Mouse (Mus musculus) kidney, postnatal 25 days (tissue): ENCODE data around the gene Nme7.

Experiments
- DNase-seq, 2 experiments: peaks; one replicate each; pipeline ENCODE4 v3.0.0; 2021; ENCODE audit warnings: mixed read lengths in 2 of 2

The Nme7 gene

DNA sequence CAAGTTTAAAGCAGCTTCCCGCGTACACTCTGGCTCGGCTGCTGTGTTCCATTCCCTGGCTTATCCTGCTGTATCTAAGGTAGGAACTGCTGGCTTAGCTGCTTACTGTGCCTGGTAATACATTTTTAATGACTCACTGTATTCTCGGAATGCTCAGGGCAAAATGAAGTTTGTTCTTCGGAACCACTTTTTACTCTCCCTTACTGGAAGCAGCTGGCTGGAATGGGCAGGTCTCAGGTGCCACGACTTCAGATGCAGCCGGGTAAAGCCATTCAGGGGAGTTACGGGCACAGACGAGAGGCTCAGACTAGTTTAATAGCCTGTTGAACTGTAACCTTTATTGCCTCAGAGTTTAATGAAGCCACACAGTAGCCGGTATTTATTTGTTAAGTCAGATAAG, 17.5 kb downstream of the Nme7 start:
- peak; percentile 51 to 86 for DNase-seq

DNA sequence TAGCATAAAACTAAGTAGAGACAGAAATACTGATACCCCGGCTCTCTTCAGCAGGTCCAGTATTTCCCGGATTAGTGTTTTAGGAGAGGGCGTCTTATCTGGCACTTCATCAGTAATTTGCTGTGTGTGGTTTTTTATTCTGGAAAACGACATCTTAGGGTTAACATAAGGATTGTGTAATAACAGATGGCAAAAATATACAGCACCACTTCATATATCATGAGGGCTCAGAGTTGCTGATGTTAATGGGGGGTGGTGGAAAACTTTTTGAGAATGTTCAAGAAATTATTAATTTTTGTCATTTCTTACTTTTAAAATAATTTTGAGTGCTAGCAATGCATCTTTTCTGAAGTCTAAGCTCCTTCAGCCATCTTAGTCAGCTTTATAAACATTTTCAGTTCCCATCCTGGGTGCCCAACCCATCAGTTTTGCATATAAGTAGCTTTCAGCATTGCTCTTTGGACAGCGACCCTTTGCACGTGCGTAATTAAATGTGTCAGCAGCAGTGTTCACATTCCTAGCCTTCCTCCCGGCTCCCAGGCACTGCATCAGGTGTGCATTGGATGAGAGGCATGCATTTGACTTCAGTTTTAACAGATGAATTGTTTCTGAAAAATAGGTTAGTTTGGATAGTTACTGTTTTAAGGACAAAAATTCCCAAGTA, 19.2 kb downstream of the Nme7 start:
- no peak for DNase-seq

DNA sequence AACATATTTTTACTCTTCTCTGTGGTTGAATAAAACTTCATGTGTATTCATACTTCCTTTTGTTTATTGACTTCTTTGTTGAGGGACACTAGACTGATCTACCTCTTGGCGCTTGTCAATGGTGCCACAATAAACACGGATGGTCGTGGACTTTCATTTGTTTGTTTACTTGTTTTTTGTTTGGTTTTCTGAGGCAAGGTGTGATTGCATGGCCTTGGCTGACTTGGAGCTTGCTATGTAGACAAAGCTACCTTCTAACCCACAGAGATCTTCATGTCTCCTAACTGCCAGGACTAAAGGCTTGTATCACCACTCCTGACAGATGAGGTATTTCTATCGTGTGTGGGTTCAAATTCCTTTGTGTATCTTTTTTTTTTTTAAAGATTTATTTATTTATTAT, 20.3 kb downstream of the Nme7 start:
- DNase-seq, result no peak

DNA sequence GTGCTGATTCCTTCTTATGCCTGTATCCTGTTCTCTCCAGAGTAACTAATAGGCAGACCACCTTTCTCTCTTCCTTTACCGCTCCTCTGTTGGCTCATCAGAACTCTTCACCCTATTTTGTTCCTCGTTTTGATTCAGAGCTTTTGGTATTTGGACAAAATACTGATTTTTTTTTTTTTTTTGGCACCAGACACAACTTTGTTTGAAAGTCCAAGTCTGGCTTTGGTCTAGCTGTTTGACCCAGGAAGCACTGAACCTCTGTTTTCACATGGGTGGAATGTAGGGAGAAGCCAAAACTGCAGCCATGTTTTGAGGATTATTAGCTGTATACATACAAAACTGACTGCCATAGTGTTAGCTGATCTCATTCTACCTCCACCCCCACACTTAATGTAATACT, 21.0 kb downstream of the Nme7 start:
- no peak for DNase-seq

DNA sequence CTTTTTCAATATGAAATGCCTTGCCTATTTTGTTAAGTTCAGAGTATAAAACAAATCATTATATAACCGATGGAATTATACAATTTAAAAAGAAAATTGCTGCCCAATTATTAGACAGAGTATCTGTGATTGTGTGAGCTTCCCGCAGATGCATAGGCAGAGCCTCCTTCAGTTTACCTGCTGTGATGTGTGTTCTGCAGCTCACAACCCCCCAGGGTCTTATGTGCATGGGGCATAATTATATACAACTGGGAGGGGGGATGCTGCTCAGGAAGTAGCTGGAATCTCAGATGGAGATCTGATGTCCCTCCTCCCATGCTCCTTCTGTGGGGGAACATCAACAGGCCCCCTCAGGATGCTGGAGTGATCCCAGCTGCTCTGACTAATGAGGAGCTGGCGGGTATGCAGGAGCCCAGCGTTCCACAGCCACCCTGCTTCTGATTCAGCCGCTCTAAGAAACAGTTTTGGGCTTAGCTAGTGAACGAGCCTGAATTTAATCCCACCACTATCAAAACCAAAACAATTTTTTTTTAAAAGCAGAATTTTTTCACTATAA, 22.8 kb downstream of the Nme7 start:
- DNase-seq, result no peak

DNA sequence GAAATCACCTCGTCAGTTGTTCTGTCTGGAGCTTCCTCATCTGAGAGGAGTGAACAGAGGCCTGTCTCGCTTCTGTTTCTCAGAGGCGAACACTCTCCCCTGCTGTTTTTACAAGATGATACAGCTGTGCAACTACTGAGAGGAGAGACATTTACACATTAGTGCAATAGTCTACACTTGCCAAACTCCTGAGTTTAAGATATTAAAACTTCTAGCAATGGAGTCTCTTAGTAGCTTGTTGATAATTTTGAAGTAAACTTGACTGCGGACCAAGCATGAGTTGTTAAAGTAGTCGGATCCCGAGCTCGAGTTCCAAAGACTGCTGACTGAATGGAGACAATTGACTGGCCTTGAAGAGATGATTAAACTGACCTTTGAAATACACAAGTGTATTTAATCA, 23.8 kb downstream of the Nme7 start:
- DNase-seq, result no peak

DNA sequence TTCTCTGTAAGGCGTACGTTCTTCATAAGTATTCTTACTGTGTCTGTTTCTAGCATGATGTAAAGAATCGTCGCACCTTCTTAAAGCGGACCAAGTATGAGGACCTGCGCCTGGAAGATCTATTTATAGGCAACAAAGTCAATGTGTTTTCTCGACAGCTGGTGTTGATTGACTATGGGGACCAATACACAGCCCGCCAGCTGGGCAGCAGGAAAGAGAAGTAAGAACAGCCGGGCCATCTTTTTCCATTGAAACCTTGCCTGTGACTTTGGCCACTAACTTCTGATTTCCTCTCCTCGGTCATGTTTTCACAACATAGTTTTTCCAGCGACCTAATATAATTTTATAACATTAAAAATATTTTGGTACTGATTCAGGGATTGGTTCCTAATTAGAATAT, 28.6 kb downstream of the Nme7 start:
- no peak for DNase-seq

DNA sequence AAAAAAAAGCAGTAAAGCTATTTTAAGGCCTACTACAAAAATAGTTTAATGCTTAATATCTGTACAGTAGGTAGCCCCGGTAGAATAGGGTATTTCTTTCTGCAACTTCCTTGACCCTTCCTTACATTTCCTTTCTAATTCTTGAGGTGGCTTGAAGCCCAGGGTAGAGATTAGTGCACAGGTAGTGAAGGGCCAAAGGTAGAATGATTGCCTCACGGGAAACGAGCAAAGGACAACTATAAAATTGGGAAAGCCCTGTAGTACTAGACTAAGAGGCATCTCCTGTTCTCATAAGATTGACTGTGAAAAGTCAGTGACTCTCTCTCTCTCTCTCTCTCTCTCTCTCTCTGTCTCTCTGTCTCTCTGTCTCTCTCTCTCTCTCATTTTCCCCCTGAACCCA, 31.5 kb downstream of the Nme7 start:
- DNase-seq, result no peak

DNA sequence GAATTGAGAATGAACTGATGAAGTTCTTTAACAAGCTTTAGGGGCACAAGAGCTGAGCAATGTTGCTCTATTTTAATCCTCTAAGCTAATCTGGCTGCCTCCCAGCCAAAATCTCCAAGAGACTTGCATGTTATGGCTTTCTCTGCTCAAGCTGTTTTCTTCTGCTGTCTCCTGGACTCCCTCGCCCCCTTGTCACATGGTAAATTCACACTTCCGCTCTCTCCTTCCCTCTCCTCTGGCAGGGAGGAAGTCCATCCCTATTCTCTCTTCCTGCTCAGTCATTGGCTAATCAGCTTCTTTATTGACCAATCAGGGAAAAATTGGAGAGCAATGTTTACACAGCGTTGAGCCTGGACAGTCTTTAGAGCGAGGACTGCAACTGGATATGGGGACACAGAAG, 31.9 kb downstream of the Nme7 start:
- DNase-seq, result no peak

DNA sequence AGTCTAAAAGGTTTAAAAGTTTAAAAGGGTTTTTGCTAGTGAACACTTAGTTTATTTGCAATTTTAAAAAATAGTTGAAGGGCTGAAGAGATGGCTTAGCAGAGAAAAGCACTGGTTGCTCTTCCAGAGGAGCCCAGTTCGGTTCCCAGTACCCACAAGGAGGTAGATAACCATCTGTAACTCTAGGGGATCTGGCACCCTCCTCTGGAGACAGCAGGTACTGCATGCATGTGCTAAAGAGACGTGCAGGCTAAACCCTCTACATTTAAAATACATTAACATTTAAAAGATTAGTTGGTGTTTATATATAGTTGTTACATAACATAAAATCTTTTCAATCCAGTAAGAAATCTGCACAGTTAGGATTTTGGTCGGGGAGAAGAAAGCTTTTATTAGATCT, 38.2 kb downstream of the Nme7 start:
- peak; percentile 46 to 68 for DNase-seq

DNA sequence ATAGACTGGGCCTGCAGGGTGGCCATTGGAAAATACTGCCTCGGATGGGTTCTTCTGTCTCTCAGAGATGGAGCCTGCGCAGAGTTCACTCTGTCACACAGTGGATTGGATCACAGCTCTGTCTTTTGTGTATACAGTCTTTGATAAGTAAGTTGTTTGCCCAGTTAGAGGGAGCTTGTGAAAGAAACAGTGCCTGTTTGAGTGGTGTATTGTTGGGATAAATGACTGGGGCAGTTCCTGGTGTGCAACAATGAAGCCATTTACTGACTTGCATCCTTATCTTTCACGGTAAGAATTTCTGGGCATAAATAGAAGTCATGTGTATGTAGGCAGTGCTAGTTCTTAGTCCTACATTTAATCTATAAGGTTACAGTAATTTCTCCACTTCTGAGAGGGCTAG, 49.5 kb downstream of the Nme7 start:
- no peak for DNase-seq

DNA sequence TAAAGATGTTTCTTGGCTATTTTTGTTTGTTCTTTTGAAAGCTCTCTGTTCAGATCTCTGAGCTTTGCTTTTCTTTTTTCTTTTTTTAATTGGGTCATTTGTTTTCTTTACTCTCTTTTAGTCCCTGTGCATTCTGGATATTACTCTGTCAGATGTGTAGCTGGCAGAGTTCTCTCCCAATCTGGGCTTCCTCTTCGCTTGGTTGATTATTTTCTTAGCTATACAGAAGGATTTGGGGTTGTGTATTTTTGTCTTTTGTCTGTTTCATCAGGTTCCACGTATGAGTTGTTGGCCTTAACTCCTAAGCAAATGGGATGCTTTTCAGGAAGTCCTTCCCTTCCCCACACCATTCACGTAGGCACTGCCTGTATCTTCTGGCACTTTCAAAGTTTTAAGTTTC, 54.1 kb downstream of the Nme7 start:
- no peak for DNase-seq

DNA sequence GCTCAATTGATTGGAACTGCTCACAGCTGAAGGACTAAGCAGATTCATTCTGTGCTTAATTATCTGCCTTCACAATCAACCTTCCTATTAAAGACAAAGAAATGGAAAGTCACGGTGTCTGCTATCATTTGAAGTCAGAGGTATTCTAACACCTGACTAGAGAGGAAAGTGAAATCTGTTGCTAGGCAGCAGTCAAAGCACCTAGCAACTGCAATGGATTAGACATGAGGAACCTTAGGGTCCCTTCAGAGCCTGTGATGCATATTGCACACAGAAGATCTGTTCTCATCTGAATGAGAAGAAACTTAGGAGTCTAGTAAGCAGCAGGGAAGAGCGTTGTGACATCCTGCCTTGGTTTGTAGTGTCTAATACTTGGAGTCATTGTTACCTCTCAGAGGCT, 58.1 kb downstream of the Nme7 start:
- DNase-seq, result no peak

DNA sequence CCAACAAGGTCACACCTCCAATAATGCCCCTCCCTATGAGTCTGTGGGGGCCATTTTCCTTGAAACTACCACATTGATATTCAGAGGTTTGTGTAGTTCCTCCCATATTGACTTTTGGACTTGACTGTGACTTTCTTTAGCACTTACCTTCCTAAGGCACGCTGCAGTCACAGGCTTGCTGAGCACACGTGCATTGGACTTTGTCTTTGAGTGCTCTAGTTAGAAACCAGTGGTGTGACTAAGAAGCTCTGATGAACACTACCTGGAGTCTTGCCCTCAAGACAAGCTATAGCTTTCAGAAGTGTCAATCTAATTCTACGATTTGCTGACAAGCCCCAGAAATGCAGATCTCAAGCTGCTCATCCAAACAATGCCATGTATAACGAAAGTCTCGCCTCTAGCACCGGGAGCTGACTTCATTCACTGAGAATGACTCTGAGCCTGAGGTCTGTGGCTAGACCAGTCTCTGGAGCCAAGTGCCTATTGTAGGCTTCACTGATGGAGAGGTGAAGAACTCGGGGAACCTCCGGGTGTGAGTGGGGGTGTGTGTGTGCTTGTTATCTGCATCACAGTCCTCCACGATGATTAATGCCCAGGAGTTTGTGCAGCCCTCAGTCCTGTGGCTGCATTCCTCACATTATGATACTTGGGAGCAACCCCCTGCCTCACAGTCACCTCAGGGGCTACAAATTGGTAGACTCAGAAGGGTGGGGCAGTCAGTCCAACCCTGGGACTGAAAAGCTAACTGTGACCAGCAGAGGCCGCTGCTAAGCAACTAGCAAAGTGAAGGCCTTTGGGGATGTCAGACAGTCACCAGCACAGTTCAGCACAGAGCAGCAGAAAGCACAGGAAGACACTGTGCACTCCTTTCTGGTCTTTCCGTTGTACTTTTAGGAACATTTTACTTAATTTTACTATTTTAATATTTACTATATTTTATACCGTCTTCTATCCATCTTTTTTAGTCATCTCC, 62.5 kb downstream of the Nme7 start:
- peak; percentile 88 to 91 for DNase-seq

DNA sequence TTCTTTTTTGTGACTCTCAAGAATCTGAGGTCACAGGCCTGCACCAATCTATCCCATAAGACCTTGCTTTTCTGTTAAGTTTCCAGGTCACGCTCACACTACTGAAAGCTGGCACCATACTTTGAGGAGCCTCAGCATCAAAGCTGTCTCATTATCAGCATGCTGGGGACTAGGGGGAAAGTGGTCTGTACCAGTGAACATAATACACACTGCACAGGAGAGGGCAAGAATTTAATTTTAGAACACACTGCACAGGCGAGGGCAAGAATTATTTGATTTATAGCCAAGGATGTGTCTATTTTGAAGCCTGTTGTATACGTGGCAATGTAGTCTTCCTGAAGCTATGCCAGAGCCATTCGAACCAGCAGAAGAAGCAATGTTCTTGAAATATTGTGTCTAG, 64.2 kb downstream of the Nme7 start:
- DNase-seq, result no peak

DNA sequence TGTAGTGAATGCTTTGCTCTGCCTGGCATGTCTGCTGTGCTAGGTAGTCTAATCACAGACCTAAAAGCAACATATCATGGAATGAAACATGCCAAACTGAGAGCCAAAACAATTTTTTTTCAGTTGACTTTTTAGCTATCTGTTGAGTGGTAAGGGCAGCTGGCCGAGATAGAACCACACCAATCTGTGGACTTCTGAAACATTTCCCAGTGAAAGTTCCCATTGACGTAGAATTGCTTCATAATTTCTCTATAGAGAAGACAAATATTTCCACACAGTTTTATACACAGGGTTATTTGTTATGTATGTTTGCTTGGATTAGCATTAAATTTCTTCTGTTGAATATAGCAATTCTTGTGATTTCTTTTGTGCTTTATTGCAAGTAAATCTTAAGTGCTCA, 65.9 kb downstream of the Nme7 start:
- DNase-seq, result no peak

DNA sequence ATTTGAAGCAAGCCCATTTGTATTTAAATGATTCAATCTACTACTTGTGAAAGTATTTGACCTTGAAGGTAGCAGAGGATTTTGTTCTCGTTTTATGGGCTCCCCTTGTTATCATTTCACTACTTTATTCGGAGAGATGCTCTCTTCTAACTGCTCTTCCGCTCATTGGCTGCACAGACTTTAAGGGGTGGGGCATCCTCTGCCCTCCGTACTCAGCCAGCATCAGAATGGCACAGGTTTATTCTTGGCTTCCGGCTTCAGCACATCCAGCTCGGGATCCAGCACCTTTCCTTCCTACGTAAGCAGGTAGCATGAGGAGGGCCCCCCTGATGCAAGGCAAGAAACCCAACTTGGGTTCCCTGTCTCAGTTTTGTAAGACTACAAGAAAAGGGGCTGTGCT, 69.1 kb downstream of the Nme7 start:
- DNase-seq, result peak in 1 of 2 experiments; percentile 51

DNA sequence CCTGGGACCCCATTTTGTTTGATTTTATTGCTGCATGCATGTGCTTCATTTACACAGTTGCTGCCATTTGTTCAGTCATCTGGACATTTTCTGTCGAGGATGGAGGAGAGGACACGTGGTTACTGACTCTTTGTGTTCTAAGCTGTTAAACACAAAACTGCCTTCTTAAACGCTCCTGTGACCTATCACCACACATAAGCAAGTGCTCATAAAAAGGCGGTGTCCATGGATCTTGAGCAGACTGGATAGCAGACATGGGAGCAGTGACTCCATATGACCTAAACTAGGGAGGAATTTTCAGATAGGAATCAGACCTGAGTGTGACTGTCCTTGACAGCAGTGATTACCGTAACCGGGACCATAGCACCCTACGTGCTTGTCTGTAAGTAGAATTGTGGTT, 70.1 kb downstream of the Nme7 start:
- no peak for DNase-seq

DNA sequence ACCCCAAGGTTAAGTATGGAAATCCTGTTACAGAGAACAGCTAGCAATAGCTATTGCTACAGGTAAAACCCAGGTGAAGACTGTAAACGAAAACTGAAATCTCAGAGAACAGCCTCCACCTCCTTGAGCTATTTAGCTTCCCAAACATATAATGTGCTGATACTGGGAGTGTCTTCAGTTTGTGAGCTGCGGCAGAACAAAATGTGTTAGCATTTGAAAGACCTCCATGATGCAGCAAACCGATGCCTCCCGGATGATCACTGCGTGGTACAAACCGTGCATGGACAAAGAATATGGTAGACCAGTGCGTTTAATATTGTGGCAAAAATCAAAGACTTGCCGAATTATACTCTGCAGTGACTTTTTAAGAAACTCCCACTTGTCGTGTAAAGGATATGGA, 71.7 kb downstream of the Nme7 start:
- DNase-seq, result no peak

DNA sequence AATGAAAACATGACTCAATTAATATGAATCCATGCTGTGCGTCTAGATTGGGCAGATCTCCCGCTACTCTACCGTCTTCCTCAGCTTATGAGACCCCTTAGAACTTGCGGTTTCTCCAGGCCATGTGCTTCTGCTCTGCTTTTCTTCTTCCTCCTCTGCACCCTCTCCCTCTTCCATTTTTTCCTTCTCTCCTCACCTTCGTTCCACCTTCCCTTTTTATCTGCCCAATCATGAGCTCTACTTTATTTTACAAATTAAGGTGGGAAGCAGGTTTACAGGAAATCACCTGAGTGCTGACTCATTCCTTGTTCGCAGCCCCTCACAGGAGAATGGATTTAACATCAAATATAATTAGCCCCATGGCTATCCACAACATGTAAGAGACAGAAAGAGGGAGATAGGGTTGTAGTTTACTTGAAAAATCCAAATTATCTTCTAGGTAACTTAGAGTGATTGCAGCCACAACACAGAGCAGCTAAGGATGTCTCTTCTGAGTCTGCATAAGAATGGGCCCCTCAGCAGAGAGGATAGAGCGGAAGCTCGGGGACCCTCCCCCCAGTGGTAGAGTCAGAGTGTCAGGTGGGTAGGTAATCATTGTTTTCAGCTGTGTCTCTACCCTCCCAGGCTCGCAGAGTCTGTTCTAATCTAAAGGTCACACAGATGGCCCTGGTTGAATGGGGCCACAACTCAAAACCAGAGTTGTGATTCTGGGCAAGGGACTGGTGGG, 73.0 kb downstream of the Nme7 start:
- no peak for DNase-seq

DNA sequence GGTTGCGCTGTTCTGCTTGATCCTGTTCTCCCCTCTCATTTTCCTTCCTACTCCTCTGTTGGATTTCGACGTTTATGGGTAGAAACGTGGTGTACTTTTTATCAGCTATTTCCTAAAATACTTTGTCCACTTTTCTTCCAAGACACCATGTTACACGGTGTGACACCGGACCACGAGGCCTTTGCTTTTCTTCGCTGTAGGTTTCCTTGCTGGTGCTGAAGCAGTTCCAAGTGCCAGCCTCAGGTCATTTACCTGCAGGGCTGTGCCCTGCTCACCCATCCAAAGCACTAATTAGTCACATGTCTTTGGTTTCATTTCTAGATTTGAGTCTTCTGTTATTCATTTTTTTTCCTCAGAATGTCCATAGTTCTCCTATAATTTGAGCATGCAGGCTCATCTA, 79.7 kb downstream of the Nme7 start:
- peak; percentile 59 to 79 for DNase-seq

DNA sequence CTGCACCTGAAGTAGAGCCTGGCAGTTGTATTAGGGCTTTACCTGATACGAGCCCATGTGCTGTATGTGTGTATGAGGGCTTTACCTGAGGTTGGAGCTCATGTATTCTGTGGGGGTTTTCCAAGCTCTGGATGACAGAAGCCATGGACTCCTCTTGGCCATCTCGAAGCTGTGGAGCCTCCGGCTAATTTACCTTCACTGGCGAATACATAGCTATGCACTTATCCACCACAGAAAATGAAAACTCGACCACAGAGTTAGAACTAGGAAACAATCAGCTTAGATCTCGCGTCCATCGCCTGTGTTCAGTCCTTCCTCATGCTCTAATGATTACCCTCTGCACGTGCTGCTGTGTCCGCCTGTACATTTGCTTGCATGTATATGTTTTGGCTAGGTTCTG, 80.4 kb downstream of the Nme7 start:
- no peak for DNase-seq

DNA sequence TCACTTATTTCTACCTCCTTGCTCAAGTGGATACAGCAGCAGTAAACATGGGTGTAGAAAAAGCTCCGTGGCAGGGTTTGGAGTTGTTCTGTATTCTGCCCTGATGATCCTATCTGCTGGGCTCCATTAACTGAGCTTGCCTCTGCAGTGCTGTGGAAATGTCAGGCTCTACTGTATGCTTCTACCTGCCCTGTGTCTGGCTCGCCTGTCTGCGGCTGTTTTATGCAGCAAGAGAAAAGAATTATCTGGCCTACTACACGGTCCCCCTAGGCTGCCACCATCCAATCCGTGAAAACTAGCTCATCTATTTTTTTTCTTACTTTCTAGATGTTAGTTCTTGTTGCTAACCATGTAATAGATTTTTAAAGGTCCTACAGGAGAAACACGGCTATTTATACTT, 81.1 kb downstream of the Nme7 start:
- DNase-seq, result no peak
